Mouse (Mus musculus): ENCODE measurements at regions not wholly inside any gene's neighbourhood (a gene's known extent, or its start where the extent isn't known, plus 50 kb on each side); places are given as distances from the start of the nearest gene placed in this dataset.

DNA sequence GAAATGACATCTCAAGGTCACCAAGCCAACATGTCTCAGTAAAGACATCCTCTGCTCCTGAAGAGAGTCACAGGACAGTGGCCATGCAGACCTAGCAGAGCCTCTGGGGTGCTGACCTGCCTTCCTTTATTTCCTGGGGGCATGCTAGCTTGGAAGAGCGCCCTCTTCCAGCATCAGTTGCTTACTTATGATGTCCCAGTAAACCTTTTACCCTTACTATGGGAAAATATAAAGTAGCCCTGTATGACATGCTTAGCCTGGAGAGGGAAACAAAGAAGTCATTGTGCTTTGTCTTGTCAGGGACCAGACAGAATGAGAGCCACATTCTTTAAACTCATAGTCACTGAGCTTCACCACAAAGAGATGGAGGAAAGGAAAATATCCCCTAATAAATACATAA is 82.9 kb downstream of the Postn start:
- WGBS, result 66% methylated on average over 1 of the region's 1 CpGs
- H3K27ac ChIP-seq, result no peak overlapping the region
- ATAC-seq, result no peak

DNA sequence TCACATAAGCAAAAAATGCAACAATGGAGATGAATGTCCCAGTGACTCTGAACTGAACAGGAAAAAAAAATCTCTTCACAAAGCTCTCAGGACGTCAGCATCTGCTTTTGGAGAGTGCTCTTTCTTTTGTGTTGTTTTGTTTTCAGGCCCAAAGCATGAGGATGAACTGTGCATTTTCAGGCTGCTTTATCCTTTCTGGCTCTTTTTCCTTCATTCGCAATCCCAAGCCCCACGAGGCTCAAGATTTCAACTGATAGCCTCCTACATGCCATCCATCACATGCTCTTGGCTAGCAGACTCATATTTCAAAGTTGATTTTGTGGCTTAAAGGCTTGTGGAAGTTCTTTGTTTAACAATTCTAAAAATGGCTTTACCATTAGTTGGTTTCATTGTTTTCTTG is 86.0 kb downstream of the Postn start:
- Histone ChIP-seq H3K4me2 (replicated peaks) (no peak overlapping the region), H3K9ac (no peak overlapping the region), H3K9me3 (no peaks in the 10 kb centered on the region), H3K27ac (no peak overlapping the region), H3K4me1 (replicated peaks) (no peaks in the 10 kb centered on the region), H3K27me3 (replicated peaks) (no peaks in the 10 kb centered on the region), H3K36me3 (no peaks in the 10 kb centered on the region), H3K4me3 (replicated peaks) (no peak overlapping the region)
- no peak for ATAC-seq
- 35% methylated on average over 3 of the region's 3 CpGs for whole genome bisulfite sequencing

More for the DNA sequence above, 82.9 kb downstream of the Postn start:
- no peak overlapping the region for H3K9ac ChIP-seq
- no peaks in the 10 kb centered on the region for H3K9me3 ChIP-seq
- no peak overlapping the region for H3K4me3 ChIP-seq (replicated peaks)
- H3K27me3 ChIP-seq (replicated peaks), result no peaks in the 10 kb centered on the region
- no peak overlapping the region for H3K4me2 ChIP-seq (replicated peaks)
- no peaks in the 10 kb centered on the region for H3K36me3 ChIP-seq
- H3K4me1 ChIP-seq (replicated peaks), result no peaks in the 10 kb centered on the region

- H3K27me3 ChIP-seq (replicated peaks), result no peaks in the 10 kb centered on the region
- no peak overlapping the region for H3K27ac ChIP-seq
- no peak overlapping the region for H3K4me3 ChIP-seq (replicated peaks)
- WGBS, result 70% methylated on average over 2 of the region's 2 CpGs
- H3K4me2 ChIP-seq (replicated peaks), result no peak overlapping the region
- H3K9ac ChIP-seq, result no peak overlapping the region
- no peak for ATAC-seq
- no peaks in the 10 kb centered on the region for H3K4me1 ChIP-seq (replicated peaks)
- no peaks in the 10 kb centered on the region for H3K9me3 ChIP-seq
- H3K36me3 ChIP-seq, result no peaks in the 10 kb centered on the region
Measured at GRCm38 (mm10) chr3:54457416-54457815, 96.5 kb downstream of the Postn start.

DNA sequence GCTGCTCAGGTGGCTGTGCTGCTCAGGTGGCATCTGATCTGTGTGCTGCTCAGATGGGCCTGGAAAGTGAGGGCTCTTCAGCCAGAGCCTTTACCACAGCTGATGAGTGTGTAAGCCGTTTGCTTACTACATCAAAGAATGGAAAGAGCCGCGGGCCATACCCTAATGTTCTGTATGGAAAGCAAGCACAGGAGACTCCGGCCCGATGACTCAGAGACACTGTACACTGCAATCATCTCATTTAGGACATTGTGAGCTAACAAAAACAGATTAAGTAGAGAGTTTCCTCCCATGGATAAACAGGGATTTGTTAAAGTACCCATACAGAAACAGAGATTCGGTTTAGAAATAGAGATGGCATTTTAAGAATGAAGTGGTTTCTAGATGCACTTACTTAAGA is 100.5 kb downstream of the Postn start:
- no peaks in the 10 kb centered on the region for H3K4me1 ChIP-seq (replicated peaks)
- H3K27ac ChIP-seq, result no peak overlapping the region
- H3K9ac ChIP-seq, result no peak overlapping the region
- 90% methylated on average over 6 of the region's 6 CpGs for WGBS
- H3K4me2 ChIP-seq (replicated peaks), result no peak overlapping the region
- H3K9me3 ChIP-seq, result no peaks in the 10 kb centered on the region
- H3K4me3 ChIP-seq (replicated peaks), result no peak overlapping the region
- no peaks in the 10 kb centered on the region for H3K27me3 ChIP-seq (replicated peaks)
- H3K36me3 ChIP-seq, result no peaks in the 10 kb centered on the region
- ATAC-seq, result no peak

GRCm38 (mm10) chr3:54466097-54466496 is 105.2 kb downstream of the Postn start:
- no peaks in the 10 kb centered on the region for H3K36me3 ChIP-seq
- no peak overlapping the region for H3K4me2 ChIP-seq (replicated peaks)
- H3K4me1 ChIP-seq (replicated peaks), result no peaks in the 10 kb centered on the region
- H3K4me3 ChIP-seq (replicated peaks), result no peak overlapping the region
- ATAC-seq, result no peak
- no peaks in the 10 kb centered on the region for H3K27me3 ChIP-seq (replicated peaks)
- H3K9me3 ChIP-seq, result no peaks in the 10 kb centered on the region
- no peak overlapping the region for H3K9ac ChIP-seq
- no peak overlapping the region for H3K27ac ChIP-seq

DNA sequence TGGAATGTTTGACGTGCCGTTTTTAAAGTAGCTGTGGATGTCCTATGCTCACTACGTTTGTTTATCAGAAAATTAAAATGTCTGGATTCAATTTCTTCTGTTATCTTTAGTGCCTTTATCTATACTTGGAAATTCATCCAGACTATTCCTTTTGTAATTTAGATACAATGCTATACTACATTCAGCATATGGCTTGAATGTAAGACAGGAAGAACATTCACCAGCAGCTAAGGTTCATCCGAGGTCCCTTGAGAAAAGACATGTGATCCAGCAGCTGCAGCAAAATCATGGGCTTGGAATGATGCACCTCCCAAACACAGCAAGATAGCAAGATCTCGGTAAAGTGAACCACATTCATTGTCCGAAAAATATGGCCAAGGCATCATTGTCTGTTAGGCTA is 113.3 kb downstream of the Postn start:
- no peak for ATAC-seq
- 64% methylated on average over 6 of the region's 6 CpGs for WGBS
- Histone ChIP-seq H3K4me2 (replicated peaks) (no peak overlapping the region), H3K4me1 (replicated peaks) (0 out of 2 replicates have a peak, but pooled peaks cover 3% of the 10 kb centered on the region), H3K27ac (no peak overlapping the region), H3K36me3 (no peaks in the 10 kb centered on the region), H3K9me3 (no peaks in the 10 kb centered on the region), H3K9ac (no peak overlapping the region), H3K4me3 (replicated peaks) (no peak overlapping the region), H3K27me3 (replicated peaks) (no peaks in the 10 kb centered on the region)

DNA sequence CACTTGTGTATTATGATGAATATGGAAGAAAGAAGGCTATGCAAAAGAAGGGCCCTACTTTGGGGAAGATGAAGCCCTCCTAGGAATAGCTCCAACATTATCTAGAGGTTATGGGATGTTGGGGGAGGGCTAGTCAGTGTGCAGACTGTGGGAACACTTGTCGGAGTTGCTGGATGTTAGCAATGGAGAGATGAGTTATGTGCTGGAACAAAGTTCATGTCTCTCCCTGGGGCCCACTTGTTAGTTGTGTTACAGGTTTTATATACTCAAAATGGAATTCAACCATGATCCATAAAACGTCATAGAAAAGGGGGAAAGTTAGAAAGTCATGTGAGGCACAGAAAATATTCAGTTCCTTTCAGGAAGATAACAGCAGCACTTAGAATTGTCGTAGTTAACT is 115.0 kb downstream of the Postn start:
- Histone ChIP-seq H3K4me1 (replicated peaks) (0 out of 2 replicates have a peak, but pooled peaks cover 3% of the 10 kb centered on the region), H3K4me2 (replicated peaks) (no peak overlapping the region), H3K4me3 (replicated peaks) (no peak overlapping the region), H3K9ac (no peak overlapping the region), H3K9me3 (no peaks in the 10 kb centered on the region), H3K36me3 (no peaks in the 10 kb centered on the region), H3K27ac (no peak overlapping the region), H3K27me3 (replicated peaks) (no peaks in the 10 kb centered on the region)
- WGBS, result 56% methylated on average over 3 of the region's 3 CpGs
- ATAC-seq, result 0 out of 2 replicates have a peak, but pooled peaks have one; percentile 45

- Histone ChIP-seq H3K4me3 (replicated peaks) (no peak overlapping the region), H3K27ac (no peak overlapping the region), H3K9me3 (no peaks in the 10 kb centered on the region), H3K36me3 (no peaks in the 10 kb centered on the region), H3K4me2 (replicated peaks) (no peak overlapping the region), H3K27me3 (replicated peaks) (no peaks in the 10 kb centered on the region), H3K9ac (no peak overlapping the region), H3K4me1 (replicated peaks) (0 out of 2 replicates have a peak, but pooled peaks cover 3% of the 10 kb centered on the region)
- 35% methylated on average over 4 of the region's 4 CpGs for WGBS
- ATAC-seq, result no peak
Measured at GRCm38 (mm10) chr3:54477986-54478385, 117.1 kb downstream of the Postn start.

DNA sequence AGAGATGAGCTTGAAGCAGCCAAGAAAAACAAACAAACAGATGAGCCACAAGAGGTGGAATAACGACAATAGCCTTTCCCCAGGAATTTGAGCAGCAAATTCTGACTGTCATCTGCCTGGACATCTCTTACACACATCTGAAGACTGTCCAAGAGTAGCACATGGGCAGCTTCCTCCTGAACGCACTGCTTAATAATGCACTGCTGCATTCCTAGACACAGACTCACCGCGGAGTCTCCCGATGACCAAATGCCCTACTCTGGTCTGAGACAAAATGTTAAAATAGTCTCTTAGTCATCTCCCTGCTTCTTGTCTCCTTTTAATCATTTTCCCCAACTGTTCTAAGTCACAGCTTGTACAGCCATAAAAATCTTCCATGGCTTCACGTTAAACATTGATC is 119.3 kb downstream of the Postn start:
- 70% methylated on average over 6 of the region's 6 CpGs for WGBS
- H3K4me3 ChIP-seq (replicated peaks), result no peak overlapping the region
- ATAC-seq, result no peak
- H3K4me1 ChIP-seq (replicated peaks), result 0 out of 2 replicates have a peak, but pooled peaks cover 3% of the 10 kb centered on the region
- H3K27ac ChIP-seq, result no peak overlapping the region
- no peaks in the 10 kb centered on the region for H3K9me3 ChIP-seq
- H3K36me3 ChIP-seq, result no peaks in the 10 kb centered on the region
- H3K9ac ChIP-seq, result no peak overlapping the region
- H3K27me3 ChIP-seq (replicated peaks), result no peaks in the 10 kb centered on the region
- no peak overlapping the region for H3K4me2 ChIP-seq (replicated peaks)

DNA sequence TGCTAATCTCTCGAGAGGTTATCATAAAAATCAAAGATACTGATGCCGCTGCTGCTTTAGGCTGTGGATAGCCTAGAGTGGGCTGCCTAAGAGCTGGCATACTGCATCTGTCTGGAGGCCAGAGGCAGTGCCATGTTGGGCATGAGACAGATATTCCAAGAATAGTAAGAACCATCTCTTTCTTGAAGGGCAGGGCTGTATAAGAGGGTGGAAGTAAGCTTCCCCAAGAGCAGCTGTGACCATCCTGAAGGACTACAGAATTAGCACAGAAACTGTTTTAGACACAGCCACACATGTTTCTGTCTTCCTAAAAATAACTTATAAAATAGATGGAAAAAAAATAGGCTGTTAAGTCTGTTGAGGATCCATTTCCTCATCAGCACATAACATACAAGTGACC is 126.4 kb downstream of the Postn start:
- H3K36me3 ChIP-seq, result no peaks in the 10 kb centered on the region
- no peaks in the 10 kb centered on the region for H3K27me3 ChIP-seq (replicated peaks)
- no peak overlapping the region for H3K27ac ChIP-seq
- no peak for ATAC-seq
- H3K4me2 ChIP-seq (replicated peaks), result no peak overlapping the region
- no peak overlapping the region for H3K4me3 ChIP-seq (replicated peaks)
- 91% methylated on average over 2 of the region's 2 CpGs for WGBS
- no peak overlapping the region for H3K9ac ChIP-seq
- H3K9me3 ChIP-seq, result no peaks in the 10 kb centered on the region
- H3K4me1 ChIP-seq (replicated peaks), result no peaks in the 10 kb centered on the region

- no peaks in the 10 kb centered on the region for H3K9me3 ChIP-seq
- no peak for ATAC-seq
- H3K4me3 ChIP-seq (replicated peaks), result no peak overlapping the region
- 67% methylated on average over 4 of the region's 4 CpGs for WGBS
- no peak overlapping the region for H3K9ac ChIP-seq
- H3K4me1 ChIP-seq (replicated peaks), result no peaks in the 10 kb centered on the region
- H3K4me2 ChIP-seq (replicated peaks), result no peak overlapping the region
- H3K27me3 ChIP-seq (replicated peaks), result no peaks in the 10 kb centered on the region
- no peaks in the 10 kb centered on the region for H3K36me3 ChIP-seq
- no peak overlapping the region for H3K27ac ChIP-seq
Measured at GRCm38 (mm10) chr3:54487844-54488243, 126.9 kb downstream of the Postn start.

DNA sequence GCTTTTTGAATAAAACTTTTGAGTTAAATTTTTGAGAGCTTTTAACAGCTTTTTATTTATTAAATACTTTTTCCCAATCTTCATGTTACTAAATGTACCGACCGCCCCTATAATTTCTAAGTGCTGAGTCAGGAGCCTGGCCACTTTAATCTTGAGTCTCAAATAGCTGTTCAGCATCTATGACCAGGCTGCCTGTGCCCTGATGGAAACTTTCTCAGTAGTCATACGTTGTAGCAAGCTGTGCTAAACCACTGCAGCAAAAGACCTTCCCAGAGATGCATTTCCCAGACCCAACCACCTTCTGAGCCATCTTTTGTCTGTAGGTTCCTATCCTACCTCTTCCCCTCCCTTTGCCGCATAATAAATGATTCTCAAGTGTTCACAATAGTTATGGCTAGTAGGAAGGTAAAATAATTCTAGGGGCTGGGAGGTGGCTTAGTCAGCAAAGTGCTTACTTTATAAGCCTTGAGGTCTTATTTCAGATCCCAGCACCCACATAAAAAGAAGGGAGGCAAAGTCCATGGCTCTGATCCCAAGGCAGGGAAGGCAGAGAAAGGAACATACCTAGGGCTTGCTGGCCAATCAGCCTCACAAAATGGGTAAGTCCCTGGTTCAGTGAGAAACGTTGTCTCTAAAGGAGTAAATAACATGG is 129.5 kb downstream of the Postn start:
- no peak overlapping the region for H3K4me2 ChIP-seq (replicated peaks)
- no peak overlapping the region for H3K9ac ChIP-seq
- H3K4me3 ChIP-seq (replicated peaks), result no peak overlapping the region
- no peaks in the 10 kb centered on the region for H3K36me3 ChIP-seq
- WGBS, result 80% methylated on average over 5 of the region's 5 CpGs
- ATAC-seq, result no peak
- H3K27ac ChIP-seq, result no peak overlapping the region
- no peaks in the 10 kb centered on the region for H3K27me3 ChIP-seq (replicated peaks)
- H3K4me1 ChIP-seq (replicated peaks), result no peaks in the 10 kb centered on the region
- H3K9me3 ChIP-seq, result no peaks in the 10 kb centered on the region

- Histone ChIP-seq H3K9me3 (no peaks in the 10 kb centered on the region), H3K4me1 (replicated peaks) (no peaks in the 10 kb centered on the region), H3K4me3 (replicated peaks) (no peak overlapping the region), H3K27me3 (replicated peaks) (no peaks in the 10 kb centered on the region), H3K27ac (no peak overlapping the region), H3K4me2 (replicated peaks) (no peak overlapping the region), H3K9ac (no peak overlapping the region), H3K36me3 (no peaks in the 10 kb centered on the region)
- 78% methylated on average over 3 of the region's 3 CpGs for WGBS
- no peak for ATAC-seq
Measured at GRCm38 (mm10) chr3:54493567-54493966, 132.7 kb downstream of the Postn start.

Measured in intestine, embryonic 15.5 days (tissue).